Mouse (Mus musculus) v-Abl transformed pro-B cells (cell line): Measurements from ENCODE around the gene Radil.

ENCODE experiments used
- in situ Hi-C, 2 experiments: fragments of 400-800 bp; cut with MboI; formaldehyde crosslinking; loops; one replicate each; pipeline ENCODE4 v1.15.1; 2025; ENCODE audit not compliant: unreplicated experiment in 2 of 2

The Radil gene

GRCm38 (mm10) chr5:142546344-142546743 is 4.6 kb downstream of the Radil start:
- in situ Hi-C loops = no loop called here

GRCm38 (mm10) chr5:142545014-142545795 is 5.7 kb downstream of the Radil start:
- in situ Hi-C loops = no loop called here

- in situ Hi-C loops = no loop called here
Measured at GRCm38 (mm10) chr5:142537286-142537685, 13.6 kb downstream of the Radil start.

- in situ Hi-C loops = no loop called here
Measured at GRCm38 (mm10) chr5:142535388-142535787, 15.5 kb downstream of the Radil start.

- in situ Hi-C loops = no loop called here
Measured at GRCm38 (mm10) chr5:142529915-142530314, 21.0 kb downstream of the Radil start, which contains the start of gene Papolb. Papolb (minus strand) TSS chr5:142530076.

- in situ Hi-C loops = no loop called here
Measured at GRCm38 (mm10) chr5:142524711-142525464, 26.0 kb downstream of the Radil start.

- in situ Hi-C loops = no loop called here
Measured at GRCm38 (mm10) chr5:142521195-142521866, 29.6 kb downstream of the Radil start.

GRCm38 (mm10) chr5:142520360-142520759 is 30.5 kb downstream of the Radil start:
- in situ Hi-C loops = no loop called here

GRCm38 (mm10) chr5:142518973-142519372 is 31.9 kb downstream of the Radil start:
- in situ Hi-C loops = no loop called here

GRCm38 (mm10) chr5:142512112-142512511 is 38.8 kb downstream of the Radil start:
- in situ Hi-C loops = no loop called here

- in situ Hi-C loops = no loop called here
Measured at GRCm38 (mm10) chr5:142510061-142510414, 40.9 kb downstream of the Radil start.

GRCm38 (mm10) chr5:142509141-142510060 is 41.5 kb downstream of the Radil start:
- in situ Hi-C loops = loop anchor here (10.0 kb wide), 2 partner anchors 105 to 365 kb away; no protein-coding TSS in a partner anchor

- in situ Hi-C loops = loop anchor here (10.0 kb wide), 2 partner anchors 109 to 369 kb away; no protein-coding TSS in a partner anchor
Measured at GRCm38 (mm10) chr5:142505695-142506423, 45.0 kb downstream of the Radil start.

- in situ Hi-C loops = loop anchor here (5.0 to 10.0 kb wide), 4 partner anchors 111 to 371 kb away; no protein-coding TSS in a partner anchor
Measured at GRCm38 (mm10) chr5:142504175-142504574, 46.7 kb downstream of the Radil start.

GRCm38 (mm10) chr5:142502414-142502813 is 48.5 kb downstream of the Radil start:
- in situ Hi-C loops = loop anchor here (5.0 to 10.0 kb wide), 4 partner anchors 112 to 372 kb away; no protein-coding TSS in a partner anchor

- in situ Hi-C loops = loop anchor here (5.0 to 10.0 kb wide), 4 partner anchors 114 to 374 kb away; no protein-coding TSS in a partner anchor
Measured at GRCm38 (mm10) chr5:142500918-142501317, 50.0 kb downstream of the Radil start.

- in situ Hi-C loops = no loop called here
Measured at GRCm38 (mm10) chr5:142498964-142499363, 51.9 kb downstream of the Radil start.

- in situ Hi-C loops = no loop called here
Measured at GRCm38 (mm10) chr5:142495321-142496096, 55.4 kb downstream of the Radil start.
